Mouse (Mus musculus): ENCODE results near the gene 2310011J03Rik.

GRCm38 (mm10) chr10:80292251-80293146, 27.8 kb downstream of the 2310011J03Rik start, which contains the start of gene Rps15:
- TF ChIP-seq GATA1 (IDR thresholded peaks at IDR 0.05; ENCODE audit: borderline replicate concordance, low read length): no peak
- peak; percentile 56; the same call in 1 of the 2 replicates for TF ChIP-seq FLI1 (IDR thresholded peaks at IDR 0.05; ENCODE audit: low read length)
